Mouse (Mus musculus) liver (tissue): ENCODE measurements around the gene Atoh8.

ENCODE experiments used
- DNase-seq: peaks from one replicate; pipeline ENCODE4 v3.0.0-alpha.2; 2020; ENCODE audit warnings: mixed read lengths

Atoh8 gene

GRCm38 (mm10) chr6:72235098-72235806 lies at the start of gene Atoh8:
Gene Atoh8 (minus strand): TSS chr6:72235577.
- DNase-seq = peak; percentile 46

GRCm38 (mm10) chr6:72283914-72284313 lies 48.5 kb upstream of the Atoh8 start:
- peak; percentile 56 for DNase-seq

GRCm38 (mm10) chr6:72280410-72280998 lies 45.1 kb upstream of the Atoh8 start:
- DNase-seq = peak; percentile 87

- peak; percentile 92 for DNase-seq
These were observed 44.1 kb upstream of the Atoh8 start for GRCm38 (mm10) chr6:72279505-72279904.

GRCm38 (mm10) chr6:72278835-72279234 lies 43.5 kb upstream of the Atoh8 start:
- no peak for DNase-seq

- peak; percentile 43 for DNase-seq
These were observed 42.3 kb upstream of the Atoh8 start for GRCm38 (mm10) chr6:72277508-72278166.

- no peak for DNase-seq
These were observed 41.6 kb upstream of the Atoh8 start for GRCm38 (mm10) chr6:72276972-72277441.

GRCm38 (mm10) chr6:72276141-72276540 lies 40.8 kb upstream of the Atoh8 start:
- DNase-seq = no peak

- no peak for DNase-seq
These were observed 40.1 kb upstream of the Atoh8 start for GRCm38 (mm10) chr6:72275527-72275926.

GRCm38 (mm10) chr6:72273153-72273552 lies 37.8 kb upstream of the Atoh8 start:
- DNase-seq = peak; percentile 94

GRCm38 (mm10) chr6:72272161-72272696 lies 36.9 kb upstream of the Atoh8 start:
- peak; percentile 51 for DNase-seq

GRCm38 (mm10) chr6:72270952-72271519 lies 35.7 kb upstream of the Atoh8 start:
- DNase-seq = no peak

- DNase-seq = no peak
These were observed 34.9 kb upstream of the Atoh8 start for GRCm38 (mm10) chr6:72270258-72270657.

- no peak for DNase-seq
These were observed 32.9 kb upstream of the Atoh8 start for GRCm38 (mm10) chr6:72268149-72268847.

- no peak for DNase-seq
These were observed 30.3 kb upstream of the Atoh8 start for GRCm38 (mm10) chr6:72265664-72266063.

GRCm38 (mm10) chr6:72263679-72264265 lies 28.4 kb upstream of the Atoh8 start:
- DNase-seq = no peak

- DNase-seq = no peak
These were observed 26.4 kb upstream of the Atoh8 start for GRCm38 (mm10) chr6:72261683-72262320.

GRCm38 (mm10) chr6:72260981-72261682 lies 25.8 kb upstream of the Atoh8 start:
- DNase-seq = peak; percentile 92

GRCm38 (mm10) chr6:72259474-72259873 lies 24.1 kb upstream of the Atoh8 start:
- DNase-seq = no peak

- DNase-seq = no peak
These were observed 19.9 kb upstream of the Atoh8 start for GRCm38 (mm10) chr6:72255294-72255693.

GRCm38 (mm10) chr6:72254588-72255075 lies 19.3 kb upstream of the Atoh8 start:
- no peak for DNase-seq
